Mouse (Mus musculus) kidney, embryonic 14.5 days (tissue): ENCODE results near the gene Olfr1280. TPM values are rescaled to one million over a fixed set of nuclear protein-coding genes. Genes with fewer than 3 reads are reported as not detected.
"Not testable (repeated sequence)": the region's sequence is repeated elsewhere in the genome, so short reads cannot be mapped to it uniquely, and the experiment has no call there.

Source experiments
- ATAC-seq: fragments of 200-750 bp; cut with Nextera tagmentation; 2 replicates; pipeline ENCODE4 v1.8.0; 2017; ENCODE audit warnings: moderate number of reproducible peaks, mild to moderate bottlenecking, moderate TSS enrichment, moderate library complexity; ENCODE audit not compliant: low FRiP score, low TSS enrichment
- H3K27ac ChIP-seq: fragments of 300-500 bp; sonication (generic); 2 replicates; pipeline ENCODE4 v1.5.1; 2014; ENCODE audit warnings: low read depth, mild to moderate bottlenecking, low read length, moderate library complexity, mixed read lengths
- H3K27me3 ChIP-seq: fragments of 300-500 bp; sonication (generic); 2 replicates; pipeline ENCODE4 v1.6.1; 2014; ENCODE audit warnings: mild to moderate bottlenecking, low read length; ENCODE audit not compliant: control insufficient read depth, insufficient read depth
- H3K36me3 ChIP-seq: fragments of 300-500 bp; sonication (generic); 2 replicates; pipeline ENCODE4 v1.6.1; 2014; ENCODE audit warnings: low read length, mixed read lengths; ENCODE audit not compliant: control insufficient read depth, insufficient read depth
- H3K4me1 ChIP-seq: fragments of 300-500 bp; sonication (generic); 2 replicates; pipeline ENCODE4 v1.6.1; 2014; ENCODE audit warnings: low read length, mixed read lengths; ENCODE audit not compliant: control insufficient read depth, insufficient read depth
- H3K4me2 ChIP-seq: fragments of 300-500 bp; sonication (generic); replicated peaks from 2 replicates; pipeline ENCODE4 v1.6.1; 2014; ENCODE audit warnings: low read depth, mild to moderate bottlenecking, low read length
- H3K4me3 ChIP-seq: fragments of 300-500 bp; sonication (generic); 2 replicates; pipeline ENCODE4 v1.5.1; 2014; ENCODE audit warnings: mild to moderate bottlenecking, low read length
- H3K9ac ChIP-seq: fragments of 300-500 bp; sonication (generic); 2 replicates; pipeline ENCODE4 v1.6.1; 2014; ENCODE audit warnings: low read depth, mild to moderate bottlenecking, low read length, moderate library complexity
- H3K9me3 ChIP-seq: fragments of 300-500 bp; sonication (generic); 2 replicates; pipeline ENCODE4 v1.6.1; 2016; ENCODE audit warnings: low read length; ENCODE audit not compliant: control insufficient read depth
- WGBS: fragments of 180-500 bp; shearing (Covaris S2); extraction: QIAGEN DNeasy Blood & Tissue Kit; methylation state at CpG from one replicate; pipeline ENCODE4 v1.1.7; 2014; 5-methylcytosine and 5-hydroxymethylcytosine counted together
- polyA plus RNA-seq: library from polyadenylated mRNA; unstranded; fragments of >200 nt; fragmentation: Nextera tagmentation; extraction: Ambion mirVana; gene quantifications from 2 replicates; pipeline ENCODE4 v1.2.1, GENCODE M21; 2014

The Olfr1280 gene
- polyA plus RNA-seq: not detected in 2 replicates

DNA sequence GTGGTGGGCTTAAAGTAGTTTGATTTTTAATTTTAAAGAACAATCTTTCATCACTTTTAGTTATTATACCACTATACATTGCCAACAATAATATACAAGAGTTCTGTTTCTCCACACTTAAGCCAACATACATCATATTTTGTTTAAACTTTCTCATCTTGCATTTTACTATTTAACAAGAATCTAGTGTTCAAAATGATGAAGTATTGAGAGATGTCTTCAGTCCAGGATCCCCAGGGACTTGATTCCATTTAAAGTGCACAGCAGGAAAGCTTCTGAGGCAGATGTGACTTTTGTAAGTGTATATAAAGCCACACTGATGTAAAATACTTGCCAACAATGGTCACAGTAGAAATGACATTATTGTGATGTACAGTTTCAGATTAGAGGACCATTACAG lies at the start of gene Olfr1280:
TSS of gene Olfr1280 (plus strand) at position 301 of the 400 bp plus-strand sequence.
- Histone ChIP-seq H3K27ac (no peak within 1 kb of the TSS), H3K9ac (no peak within 1 kb of the TSS), H3K4me2 (no peak within 1 kb of the TSS), H3K4me3 (no peak within 1 kb of the TSS), H3K9me3 (no peaks in the 10 kb centered on the region), H3K36me3 (no peaks in the 10 kb centered on the region), H3K27me3 (no peaks in the 10 kb centered on the region), H3K4me1 (no peaks in the 10 kb centered on the region)
- no peak for ATAC-seq

DNA sequence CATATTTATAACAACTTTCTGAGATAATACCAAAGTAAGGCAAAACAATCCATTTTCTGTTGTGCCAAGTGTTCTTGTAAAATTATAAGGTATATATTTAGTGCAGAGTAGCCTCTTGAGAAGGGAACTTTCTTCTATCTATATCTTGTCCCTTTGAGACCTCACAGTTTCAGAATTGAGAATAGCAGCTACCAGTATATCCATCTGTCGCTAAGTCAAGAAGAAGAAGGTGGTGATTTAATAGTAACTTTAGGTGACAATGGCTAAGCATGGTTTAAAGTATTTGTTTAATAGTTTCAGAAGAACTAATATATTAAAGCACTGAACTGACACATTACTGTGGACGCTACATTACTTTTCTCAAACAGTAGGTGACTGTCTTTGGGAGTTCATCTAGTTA lies 39.8 kb upstream of the Olfr1280 start, which contains the start of gene Olfr1277:
TSS of gene Olfr1277 (minus strand) at position 101 of the 400 bp plus-strand sequence.
- H3K4me2 ChIP-seq: no peak within 1 kb of the TSS
- ATAC-seq: no peak
- H3K4me3 ChIP-seq: no peak within 1 kb of the TSS
- no peaks in the 10 kb centered on the region for H3K4me1 ChIP-seq
- H3K27ac ChIP-seq: no peak within 1 kb of the TSS
- no peaks in the 10 kb centered on the region for H3K27me3 ChIP-seq
- H3K9me3 ChIP-seq: no peaks in the 10 kb centered on the region
- WGBS: 72% methylated on average over 2 of the region's 2 CpGs
- H3K9ac ChIP-seq: no peak within 1 kb of the TSS
- H3K36me3 ChIP-seq: no peaks in the 10 kb centered on the region

DNA sequence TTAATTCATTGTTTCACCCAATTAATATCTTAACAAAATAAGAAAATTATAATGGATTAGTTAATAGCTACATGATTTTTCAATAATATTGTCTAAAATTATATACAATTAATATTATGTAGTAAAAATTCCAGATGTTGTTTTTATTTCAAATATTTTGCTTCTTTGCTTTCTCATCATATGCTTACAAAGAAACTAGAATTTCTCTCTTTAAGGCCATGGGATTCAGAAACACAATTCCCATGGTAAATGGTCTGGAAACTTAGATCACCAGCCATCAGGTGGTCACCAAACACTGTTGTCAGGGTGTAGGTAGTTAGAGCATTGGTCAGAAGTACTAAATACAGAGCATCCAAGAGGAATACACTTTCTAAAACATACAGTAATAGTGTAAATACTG lies 24.0 kb upstream of the Olfr1280 start, which contains the start of gene Olfr1278:
TSS of gene Olfr1278 (plus strand) at position 301 of the 400 bp plus-strand sequence.
- no peak within 1 kb of the TSS for H3K4me3 ChIP-seq
- ATAC-seq: no peak

DNA sequence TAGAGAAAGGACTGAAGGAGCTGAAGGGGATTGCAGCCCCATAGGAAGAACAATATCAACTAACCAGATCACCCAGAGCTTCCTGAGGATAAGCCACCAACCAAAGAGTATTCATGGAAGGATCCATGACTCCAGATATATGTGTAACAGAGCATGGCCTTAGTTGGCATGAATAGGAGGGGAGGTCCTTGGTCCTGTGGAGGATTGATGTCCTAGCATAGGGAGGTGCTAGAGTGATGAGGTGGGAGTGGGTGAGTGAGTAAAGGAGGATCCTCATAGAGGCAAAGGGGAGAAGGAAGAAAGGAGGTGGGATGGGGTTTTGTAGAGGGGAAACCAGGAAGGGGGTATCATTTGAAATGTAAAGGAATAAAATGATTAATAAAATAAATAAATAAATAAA lies 15.3 kb upstream of the Olfr1280 start:
- ATAC-seq: no peak

More for the DNA sequence above, 24.0 kb upstream of the Olfr1280 start, which contains the start of gene Olfr1278:
- H3K4me2 ChIP-seq: no peak within 1 kb of the TSS
- no peak within 1 kb of the TSS for H3K27ac ChIP-seq
- no peaks in the 10 kb centered on the region for H3K27me3 ChIP-seq
- no peaks in the 10 kb centered on the region for H3K4me1 ChIP-seq
- no peaks in the 10 kb centered on the region for H3K36me3 ChIP-seq
- no peak within 1 kb of the TSS for H3K9ac ChIP-seq
- no peaks in the 10 kb centered on the region for H3K9me3 ChIP-seq

DNA sequence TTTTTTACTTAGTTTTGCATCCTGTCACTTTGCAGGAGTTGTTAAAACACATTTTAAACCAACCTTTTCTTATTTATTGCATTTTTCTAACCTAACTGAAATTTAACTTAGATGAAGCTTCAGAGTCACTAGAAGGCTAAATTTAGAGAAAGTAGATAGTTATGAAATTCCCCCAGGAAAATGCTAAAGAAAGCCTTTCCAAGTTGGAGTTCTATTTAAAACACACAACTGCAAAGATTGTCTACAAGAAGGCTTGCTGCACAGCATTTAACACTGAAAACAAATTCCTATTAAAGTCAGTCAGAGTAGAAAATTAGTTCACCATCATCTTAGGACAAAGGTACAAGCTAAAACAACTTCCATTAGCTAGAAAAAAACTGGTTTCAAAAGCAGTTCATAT lies 13.4 kb upstream of the Olfr1280 start, which contains the start of gene Olfr1279:
TSS of gene Olfr1279 (plus strand) at position 262 of the 400 bp plus-strand sequence.
- H3K36me3 ChIP-seq: no peaks in the 10 kb centered on the region
- no peaks in the 10 kb centered on the region for H3K9me3 ChIP-seq
- H3K9ac ChIP-seq: no peak within 1 kb of the TSS
- no peaks in the 10 kb centered on the region for H3K27me3 ChIP-seq
- no peak within 1 kb of the TSS for H3K27ac ChIP-seq
- no peak for ATAC-seq
- H3K4me3 ChIP-seq: no peak within 1 kb of the TSS
- no peak within 1 kb of the TSS for H3K4me2 ChIP-seq
- H3K4me1 ChIP-seq: no peaks in the 10 kb centered on the region

More for the DNA sequence above, 15.3 kb upstream of the Olfr1280 start:
- Histone ChIP-seq H3K4me2 (no peak overlapping the region), H3K27ac (no peak overlapping the region), H3K4me1 (no peaks in the 10 kb centered on the region), H3K36me3 (no peaks in the 10 kb centered on the region), H3K9me3 (no peaks in the 10 kb centered on the region), H3K4me3 (no peak overlapping the region), H3K9ac (no peak overlapping the region), H3K27me3 (no peaks in the 10 kb centered on the region)

DNA sequence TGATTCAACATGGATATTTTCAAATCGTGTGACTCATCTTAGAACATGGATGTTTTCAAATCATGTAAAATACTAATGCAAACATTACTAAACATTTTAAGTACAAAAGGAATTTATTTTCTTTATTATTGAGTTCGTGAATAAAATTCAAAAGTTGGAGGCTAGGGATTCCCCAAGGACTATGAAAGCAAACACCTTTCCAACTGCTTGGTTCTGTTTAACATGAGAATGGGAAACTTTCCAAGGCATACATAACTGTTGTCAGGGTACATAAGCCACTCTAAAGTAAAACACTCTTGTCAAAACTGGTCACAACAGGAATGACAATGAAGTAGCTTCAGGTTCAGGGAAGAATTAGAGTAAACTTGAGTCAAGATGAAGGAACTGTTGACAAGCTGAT lies 12.4 kb downstream of the Olfr1280 start, which contains the start of gene Olfr1281:
TSS of gene Olfr1281 (plus strand) at position 301 of the 400 bp plus-strand sequence.
- no peaks in the 10 kb centered on the region for H3K9me3 ChIP-seq
- H3K4me2 ChIP-seq: no peak within 1 kb of the TSS
- H3K27me3 ChIP-seq: no peaks in the 10 kb centered on the region
- no peaks in the 10 kb centered on the region for H3K4me1 ChIP-seq
- WGBS: 71% methylated on average over 2 of the region's 2 CpGs
- no peak within 1 kb of the TSS for H3K9ac ChIP-seq
- ATAC-seq: no peak
- no peak within 1 kb of the TSS for H3K27ac ChIP-seq
- no peaks in the 10 kb centered on the region for H3K36me3 ChIP-seq
- H3K4me3 ChIP-seq: no peak within 1 kb of the TSS

DNA sequence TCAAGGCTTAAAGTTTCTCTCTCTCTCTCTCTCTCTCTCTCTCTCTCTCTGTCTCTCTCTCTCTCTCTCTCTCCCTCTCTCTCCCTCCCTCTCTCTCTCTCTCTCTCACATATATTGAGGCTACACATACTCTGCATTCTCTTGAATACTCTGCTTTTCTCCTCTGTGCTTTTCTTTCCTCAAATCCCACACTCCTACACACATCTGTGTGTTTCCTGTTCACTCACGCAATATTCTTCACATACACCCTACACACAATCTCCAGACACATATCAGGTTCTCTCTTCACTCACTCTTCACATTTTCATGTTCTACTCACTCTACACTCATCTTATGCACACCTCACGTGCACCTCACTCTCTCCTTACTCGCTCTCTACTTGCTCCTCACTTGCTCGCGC lies 19.9 kb downstream of the Olfr1280 start:
- not testable (repeated sequence) for H3K4me2 ChIP-seq, H3K27me3 ChIP-seq, H3K9ac ChIP-seq, ATAC-seq, H3K27ac ChIP-seq, H3K36me3 ChIP-seq, H3K4me1 ChIP-seq, H3K4me3 ChIP-seq, H3K9me3 ChIP-seq
- WGBS: 85% methylated on average over 5 of the region's 5 CpGs

DNA sequence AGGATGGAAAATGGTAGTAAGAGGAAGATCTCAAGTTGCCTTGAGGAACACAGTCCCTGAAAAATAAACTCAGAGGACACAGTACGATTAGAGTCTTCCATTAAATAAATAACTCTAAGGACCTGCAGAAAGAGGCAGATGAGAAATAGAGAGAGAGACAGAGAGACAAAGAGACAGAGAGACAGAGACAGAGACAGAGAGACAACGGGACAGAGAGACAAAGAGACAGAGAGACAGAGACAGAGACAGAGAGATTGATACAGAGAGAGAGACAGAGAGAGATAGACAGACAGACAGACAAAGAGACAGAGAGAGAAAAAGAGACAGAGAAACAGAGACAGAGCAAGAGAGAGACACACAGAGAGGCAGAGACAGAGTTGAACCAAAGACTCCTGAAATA lies 22.2 kb downstream of the Olfr1280 start, which contains the start of gene Olfr1282:
TSS of gene Olfr1282 (minus strand) at position 101 of the 400 bp plus-strand sequence.
- Histone ChIP-seq H3K4me3 (no peak within 1 kb of the TSS), H3K9me3 (no peaks in the 10 kb centered on the region), H3K27me3 (no peaks in the 10 kb centered on the region), H3K36me3 (no peaks in the 10 kb centered on the region), H3K27ac (no peak within 1 kb of the TSS), H3K4me2 (no peak within 1 kb of the TSS), H3K9ac (no peak within 1 kb of the TSS), H3K4me1 (no peaks in the 10 kb centered on the region)
- no peak for ATAC-seq
- 82% methylated on average over 2 of the region's 2 CpGs for WGBS

DNA sequence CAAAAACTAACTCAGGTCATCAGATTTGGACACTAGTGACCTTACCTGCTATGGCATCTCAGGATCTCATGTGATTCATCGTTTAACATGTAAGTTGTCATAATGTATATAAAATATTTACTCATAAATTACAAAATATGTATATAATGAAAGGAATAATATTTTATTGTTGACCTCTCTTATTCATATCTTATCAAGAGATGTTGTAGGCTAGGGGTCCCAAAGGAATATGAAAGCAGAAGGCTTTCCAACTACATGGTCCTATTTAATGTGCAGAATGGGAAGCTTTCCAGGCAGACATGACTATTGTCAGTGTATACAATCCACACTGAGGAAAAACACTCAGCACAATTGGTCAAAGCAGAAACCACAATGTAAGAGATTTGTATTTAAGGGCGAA lies 52.7 kb downstream of the Olfr1280 start, which contains the start of gene Olfr1283:
TSS of gene Olfr1283 (plus strand) at position 301 of the 400 bp plus-strand sequence.
- Histone ChIP-seq H3K4me1 (no peaks in the 10 kb centered on the region), H3K4me3 (no peak within 1 kb of the TSS)
- 74% methylated on average over 2 of the region's 2 CpGs for WGBS

More for the DNA sequence above, 52.7 kb downstream of the Olfr1280 start, which contains the start of gene Olfr1283:
- no peak for ATAC-seq
- Histone ChIP-seq H3K9ac (no peak within 1 kb of the TSS), H3K27me3 (no peaks in the 10 kb centered on the region), H3K36me3 (no peaks in the 10 kb centered on the region), H3K27ac (no peak within 1 kb of the TSS), H3K4me2 (no peak within 1 kb of the TSS), H3K9me3 (no peaks in the 10 kb centered on the region)
